Mouse (Mus musculus): ENCODE results near the gene Stmnd1.

DNA sequence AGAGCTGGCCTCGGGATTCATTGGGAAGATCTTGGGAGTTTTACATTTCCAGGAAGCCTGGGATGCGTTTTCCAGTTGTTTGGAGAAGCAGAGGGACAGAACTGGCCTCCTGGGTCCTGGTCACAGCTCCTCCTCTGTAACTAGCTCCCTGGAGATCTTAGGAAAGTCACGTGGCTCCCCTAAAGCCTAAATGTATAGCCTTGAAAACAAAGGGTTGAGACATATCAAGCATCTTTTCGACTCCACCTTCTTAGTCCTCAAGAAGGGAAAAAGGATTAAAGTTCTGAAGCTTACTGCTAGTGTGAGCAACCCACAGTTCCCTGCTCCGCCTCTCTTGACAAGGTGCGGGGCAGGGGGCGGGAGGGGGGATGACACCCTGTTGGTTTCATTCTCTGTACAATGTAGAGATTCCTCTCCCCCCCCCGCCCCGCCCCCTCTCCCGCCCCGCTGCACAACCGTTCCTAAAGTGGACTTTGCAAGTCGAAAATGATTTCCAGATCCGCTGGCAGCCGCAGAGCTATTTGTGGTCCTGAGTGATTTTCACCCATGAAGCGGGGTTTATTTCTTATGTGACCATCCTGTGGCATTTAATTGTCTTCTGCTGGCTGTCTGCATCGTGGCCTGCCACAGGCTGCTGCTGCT is 589 bp upstream of the Stmnd1 start:
- no peak for TF ChIP-seq CTCF (IDR thresholded peaks at IDR 0.05)
- TF ChIP-seq EP300 (IDR thresholded peaks at IDR 0.05) = no peak
